Mouse (Mus musculus) liver, embryonic 15.5 days (tissue): Measurements from ENCODE around the gene Tgm7. TPM values are rescaled to one million over a fixed set of nuclear protein-coding genes. Genes with fewer than 3 reads are reported as not detected.

Experiments used
- ATAC-seq: fragments of 200-750 bp; cut with Nextera tagmentation; 2 replicates; pipeline ENCODE4 v1.8.0; 2017; ENCODE audit warnings: moderate number of reproducible peaks, mild to moderate bottlenecking, moderate library complexity; ENCODE audit not compliant: insufficient read depth
- H3K27ac ChIP-seq: fragments of 300-500 bp; sonication (generic); replicated peaks from 2 replicates; pipeline ENCODE4 v1.5.1; 2015; ENCODE audit warnings: mild to moderate bottlenecking, inconsistent platforms
- H3K27me3 ChIP-seq: fragments of 300-500 bp; sonication (generic); 2 replicates; pipeline ENCODE4 v1.6.1; 2015; ENCODE audit warnings: mild to moderate bottlenecking, inconsistent platforms
- H3K36me3 ChIP-seq: fragments of 300-500 bp; sonication (generic); replicated peaks from 2 replicates; pipeline ENCODE4 v1.6.1; 2015; ENCODE audit warnings: moderate library complexity, mild to moderate bottlenecking, inconsistent platforms
- H3K4me1 ChIP-seq: fragments of 300-500 bp; sonication (generic); replicated peaks from 2 replicates; pipeline ENCODE4 v1.6.1; 2015; ENCODE audit warnings: inconsistent platforms
- H3K4me2 ChIP-seq: fragments of 300-500 bp; sonication (generic); 2 replicates; pipeline ENCODE4 v1.6.1; 2015; ENCODE audit warnings: moderate library complexity, mild to moderate bottlenecking, inconsistent platforms
- H3K4me3 ChIP-seq: fragments of 300-500 bp; sonication (generic); replicated peaks from 2 replicates; pipeline ENCODE4 v1.5.1; 2015; ENCODE audit warnings: mild to moderate bottlenecking, inconsistent platforms
- H3K9ac ChIP-seq: fragments of 300-500 bp; sonication (generic); 2 replicates; pipeline ENCODE4 v1.6.1; 2015; ENCODE audit warnings: moderate library complexity, mild to moderate bottlenecking, inconsistent platforms
- H3K9me3 ChIP-seq: fragments of 300-500 bp; sonication (generic); replicated peaks from 2 replicates; pipeline ENCODE4 v1.6.1; 2016; ENCODE audit warnings: inconsistent platforms
- WGBS: fragments of 180-500 bp; shearing (Covaris S2); methylation state at CpG from one replicate; pipeline ENCODE4 v1.1.7; 2015; ENCODE audit warnings: mixed read lengths; ENCODE audit not compliant: insufficient replicate concordance; 5-methylcytosine and 5-hydroxymethylcytosine counted together
- polyA plus RNA-seq: library from polyadenylated mRNA; unstranded; fragments of >200 nt; fragmentation: Nextera tagmentation; extraction: Ambion mirVana; gene quantifications from 2 replicates; pipeline ENCODE4 v1.2.1, GENCODE M21; 2015

The Tgm7 gene
- polyA plus RNA-seq, 1 experiment from 2014 or later = not detected

GRCm38 (mm10) chr2:121069506-121069905 lies 40.1 kb downstream of the Tgm7 start:
- ATAC-seq = no peak
- Histone ChIP-seq H3K4me3 (no peak overlapping the region), H3K27me3 (no peaks in the 10 kb centered on the region), H3K9me3 (no peaks in the 10 kb centered on the region), H3K4me1 (no peaks in the 10 kb centered on the region), H3K36me3 (no peaks in the 10 kb centered on the region), H3K27ac (no peak overlapping the region), H3K4me2 (no peak overlapping the region), H3K9ac (no peak overlapping the region)
- WGBS = 67% methylated on average over 6 of the region's 6 CpGs

- Histone ChIP-seq H3K27ac (no peak overlapping the region), H3K9ac (no peak overlapping the region), H3K36me3 (no peaks in the 10 kb centered on the region), H3K27me3 (no peaks in the 10 kb centered on the region), H3K4me1 (no peaks in the 10 kb centered on the region), H3K4me3 (no peak overlapping the region), H3K4me2 (no peak overlapping the region), H3K9me3 (no peaks in the 10 kb centered on the region)
- no peak for ATAC-seq
- 39% methylated on average over 4 of the region's 4 CpGs for WGBS
Observed at GRCm38 (mm10) chr2:121067116-121067515, 42.5 kb downstream of the Tgm7 start.

- no peak overlapping the region for H3K4me3 ChIP-seq
- no peaks in the 10 kb centered on the region for H3K36me3 ChIP-seq
- 56% methylated on average over 2 of the region's 2 CpGs for WGBS
- peaks cover 2% of the 10 kb centered on the region for H3K4me1 ChIP-seq
- no peaks in the 10 kb centered on the region for H3K9me3 ChIP-seq
- H3K27me3 ChIP-seq = 0 out of 2 replicates have a peak, but pooled peaks cover 3% of the 10 kb centered on the region
- H3K27ac ChIP-seq = no peak overlapping the region
- no peak overlapping the region for H3K9ac ChIP-seq
- ATAC-seq = no peak
- H3K4me2 ChIP-seq = no peak overlapping the region
Observed at GRCm38 (mm10) chr2:121061315-121061714, 48.3 kb downstream of the Tgm7 start.

- WGBS = 51% methylated on average over 6 of the region's 6 CpGs
- Histone ChIP-seq H3K9me3 (no peaks in the 10 kb centered on the region), H3K9ac (no peak overlapping the region), H3K36me3 (no peaks in the 10 kb centered on the region), H3K4me1 (peaks cover 30% of the 10 kb centered on the region), H3K27me3 (peaks cover 8% of the 10 kb centered on the region; the same call in 1 of the 2 replicates), H3K27ac (no peak overlapping the region), H3K4me3 (no peak overlapping the region), H3K4me2 (no peak overlapping the region)
- ATAC-seq = no peak
Observed at GRCm38 (mm10) chr2:121057997-121058396, 51.6 kb downstream of the Tgm7 start.

- Histone ChIP-seq H3K27me3 (peaks cover 15% of the 10 kb centered on the region; the same call in 1 of the 2 replicates), H3K9ac (no peak overlapping the region), H3K4me1 (peaks cover 30% of the 10 kb centered on the region), H3K27ac (peak overlapping the region; percentile 61), H3K4me3 (no peak overlapping the region), H3K9me3 (no peaks in the 10 kb centered on the region), H3K36me3 (no peaks in the 10 kb centered on the region), H3K4me2 (peak overlapping the region; percentile 39)
- ATAC-seq = peak; percentile 95
- 29% methylated on average over 6 of the region's 6 CpGs for WGBS
Observed at GRCm38 (mm10) chr2:121055915-121056314, 53.7 kb downstream of the Tgm7 start.

- Histone ChIP-seq H3K4me3 (no peak overlapping the region), H3K4me2 (no peak overlapping the region), H3K9ac (no peak overlapping the region), H3K27me3 (peaks cover 15% of the 10 kb centered on the region; the same call in 1 of the 2 replicates), H3K9me3 (no peaks in the 10 kb centered on the region), H3K36me3 (no peaks in the 10 kb centered on the region), H3K27ac (no peak overlapping the region), H3K4me1 (peaks cover 30% of the 10 kb centered on the region)
- peak; percentile 56 for ATAC-seq
- 34% methylated on average over 2 of the region's 2 CpGs for WGBS
Observed at GRCm38 (mm10) chr2:121054060-121054459, 55.5 kb downstream of the Tgm7 start.

GRCm38 (mm10) chr2:121052176-121052575 lies 57.4 kb downstream of the Tgm7 start:
- Histone ChIP-seq H3K4me2 (no peak overlapping the region), H3K27ac (no peak overlapping the region)

GRCm38 (mm10) chr2:121045653-121046052 lies 63.9 kb downstream of the Tgm7 start:
- no peaks in the 10 kb centered on the region for H3K36me3 ChIP-seq
- no peak overlapping the region for H3K4me2 ChIP-seq
- H3K9ac ChIP-seq = no peak overlapping the region
- no peak overlapping the region for H3K27ac ChIP-seq
- peaks cover 17% of the 10 kb centered on the region for H3K27me3 ChIP-seq
- no peaks in the 10 kb centered on the region for H3K9me3 ChIP-seq
- no peak for ATAC-seq
- 73% methylated on average over 4 of the region's 4 CpGs for WGBS
- no peak overlapping the region for H3K4me3 ChIP-seq
- peaks cover 6% of the 10 kb centered on the region; the same call in 1 of the 2 replicates for H3K4me1 ChIP-seq

More at GRCm38 (mm10) chr2:121052176-121052575, 57.4 kb downstream of the Tgm7 start:
- Histone ChIP-seq H3K4me3 (no peak overlapping the region), H3K4me1 (peaks cover 30% of the 10 kb centered on the region), H3K36me3 (no peaks in the 10 kb centered on the region), H3K9ac (no peak overlapping the region), H3K27me3 (peaks cover 17% of the 10 kb centered on the region; the same call in 1 of the 2 replicates), H3K9me3 (no peaks in the 10 kb centered on the region)
- 66% methylated on average over 5 of the region's 5 CpGs for WGBS
- ATAC-seq = no peak

Other genes with a start within 250 kb of the Tgm7 start
- 10.8 and 11.9 TPM in 2 replicates for gene Ubr1, start 139.1 kb downstream of the Tgm7 start, polyA plus RNA-seq
- 2.2 and 2.6 TPM in 2 replicates for gene Tmem62, start 132.8 kb downstream of the Tgm7 start, polyA plus RNA-seq
- gene Ccndbp1, start 101.4 kb downstream of the Tgm7 start, polyA plus RNA-seq = 51.1 and 52.6 TPM in 2 replicates
- 161 and 174 TPM in 2 replicates for gene Epb42, start 72.7 kb downstream of the Tgm7 start, polyA plus RNA-seq
- not detected in 2 replicates for gene Tgm5, start 24.0 kb downstream of the Tgm7 start, polyA plus RNA-seq
- gene Adal, start 30.6 kb upstream of the Tgm7 start, polyA plus RNA-seq = 8.1 and 8.9 TPM in 2 replicates
- 8.8 and 10.5 TPM in 2 replicates for gene Lcmt2, start 30.9 kb upstream of the Tgm7 start, polyA plus RNA-seq
- 17.8 and 21.8 TPM in 2 replicates for gene Tubgcp4, start 60.9 kb upstream of the Tgm7 start, polyA plus RNA-seq
- 3.8 and 4.3 TPM in 2 replicates for gene Zscan29, start 61.3 kb upstream of the Tgm7 start, polyA plus RNA-seq
- 20.5 and 20.9 TPM in 2 replicates for gene Trp53bp1, start 161.6 kb upstream of the Tgm7 start, polyA plus RNA-seq
- gene Map1a, start 179.8 kb upstream of the Tgm7 start, polyA plus RNA-seq = 0.09 and 0.13 TPM in 2 replicates
- 5.9 and 6.2 TPM in 2 replicates for gene Ppip5k1, start 245.6 kb upstream of the Tgm7 start, polyA plus RNA-seq
- 0.46 and 0.68 TPM in 2 replicates for gene Ckmt1, start 247.9 kb upstream of the Tgm7 start, polyA plus RNA-seq